Mouse (Mus musculus): ENCODE measurements around the gene Cpne6. TPM values are rescaled to one million over a fixed set of nuclear protein-coding genes. Genes with fewer than 3 reads are reported as not detected.

Gene Cpne6
- total RNA-seq, 2 experiments from 2014 or later = 209 to 225 TPM

DNA sequence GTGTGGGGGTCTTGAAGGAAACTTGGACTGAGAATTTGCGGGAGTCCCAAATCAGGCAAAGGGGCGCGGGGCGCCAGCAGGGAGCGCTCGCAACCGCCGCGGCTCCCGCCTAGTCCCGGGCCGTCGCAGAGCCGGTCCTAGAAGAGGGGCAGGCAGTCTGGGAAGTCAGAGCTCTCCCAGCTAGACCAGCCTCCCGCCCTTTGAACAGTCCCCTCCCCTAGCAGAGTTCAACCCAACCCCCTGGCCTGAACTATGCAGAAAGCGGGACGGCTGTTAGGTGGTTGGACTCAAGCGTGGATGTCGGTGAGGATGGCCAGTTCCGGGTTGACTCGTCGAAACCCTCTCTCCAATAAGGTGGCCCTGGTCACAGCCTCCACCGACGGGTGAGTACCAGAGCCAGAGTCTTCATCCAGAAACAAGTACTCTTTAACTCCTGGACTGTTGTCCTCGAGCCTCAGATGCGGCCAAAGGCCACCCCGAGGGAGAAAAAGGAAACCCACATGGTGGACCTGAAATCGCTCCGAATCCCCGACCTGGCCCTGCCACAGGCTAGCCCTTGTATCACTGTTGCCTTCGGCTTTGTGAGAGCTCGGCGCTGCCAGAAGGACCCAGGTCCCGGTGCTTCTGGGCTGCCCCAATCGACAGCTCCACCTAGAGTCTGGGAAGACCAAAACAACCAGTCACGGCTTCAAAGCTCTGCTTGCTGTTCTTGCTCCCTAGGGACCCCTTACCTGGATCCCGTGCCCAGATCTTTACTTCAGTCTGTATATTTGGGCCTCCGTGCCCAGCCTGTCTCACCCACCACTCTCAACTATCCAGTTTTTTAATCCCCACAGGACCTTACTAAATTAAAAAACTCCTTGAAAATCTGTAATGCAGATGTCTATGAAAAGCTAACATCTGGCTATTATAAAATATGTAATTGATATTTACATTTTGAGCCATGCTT is 31.3 kb upstream of the Cpne6 start, which contains the start of gene Dhrs4:
Dhrs4 (plus strand) TSS at position 108 of the 949 bp plus-strand sequence.
- intact Hi-C loops (cut with DNase I) = no loop called here
- DNase-seq (ENCODE audit: extremely low spot score in 1 of 2, low spot score in 2 of 2) = peak; percentile 74 to 75
- H3K4me3 ChIP-seq = peak within 1 kb of the TSS; percentile 80
- peak within 1 kb of the TSS; percentile 75 for H3K27ac ChIP-seq
- TF ChIP-seq CTCF (IDR thresholded peaks at IDR 0.05) = peak; percentile 82

- no peak for TF ChIP-seq CTCF (IDR thresholded peaks at IDR 0.05)
- intact Hi-C loops (cut with DNase I) = no loop called here
- no peak for DNase-seq (ENCODE audit: extremely low spot score in 1 of 2, low spot score in 2 of 2)
- Histone ChIP-seq H3K27ac (no peak overlapping the region), H3K4me3 (no peak overlapping the region)
Measured at GRCm38 (mm10) chr14:55479629-55480028, 30.6 kb upstream of the Cpne6 start.

DNA sequence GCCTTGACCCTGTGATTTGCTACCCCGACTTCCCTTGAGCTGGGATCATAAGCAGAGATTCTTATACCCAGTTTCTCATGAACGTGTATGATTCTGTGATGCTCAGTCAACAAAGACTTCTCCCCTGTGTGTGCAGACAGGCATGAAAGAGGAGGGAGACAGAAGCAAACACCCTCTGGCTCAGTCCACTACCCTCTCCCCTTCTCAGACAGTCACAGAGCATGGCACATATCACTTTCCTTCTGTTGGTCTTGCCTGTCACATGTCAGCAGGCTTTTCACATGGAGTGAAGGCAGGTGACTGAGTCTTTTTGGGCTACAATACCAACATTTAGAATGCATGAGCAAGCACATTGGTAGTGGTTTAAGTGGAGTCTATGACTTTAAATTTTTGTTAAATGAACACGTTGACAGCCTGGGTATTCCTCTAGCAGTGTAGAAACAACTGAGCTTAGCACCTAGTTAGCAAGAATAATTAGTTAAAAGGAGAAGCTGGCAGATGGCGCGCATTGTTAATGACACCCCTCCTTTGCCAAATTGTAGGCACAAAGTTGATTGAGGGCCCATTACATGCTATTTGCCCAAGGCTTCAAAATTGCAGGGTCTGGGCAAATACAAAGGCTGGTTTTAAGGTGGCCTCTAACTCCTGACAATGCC is 25.7 kb upstream of the Cpne6 start:
- intact Hi-C loops (cut with DNase I) = no loop called here
- Histone ChIP-seq H3K4me3 (no peak overlapping the region), H3K27ac (no peak overlapping the region)
- no peak for TF ChIP-seq CTCF (IDR thresholded peaks at IDR 0.05)
- DNase-seq (ENCODE audit: extremely low spot score in 1 of 2, low spot score in 2 of 2) = no peak

DNA sequence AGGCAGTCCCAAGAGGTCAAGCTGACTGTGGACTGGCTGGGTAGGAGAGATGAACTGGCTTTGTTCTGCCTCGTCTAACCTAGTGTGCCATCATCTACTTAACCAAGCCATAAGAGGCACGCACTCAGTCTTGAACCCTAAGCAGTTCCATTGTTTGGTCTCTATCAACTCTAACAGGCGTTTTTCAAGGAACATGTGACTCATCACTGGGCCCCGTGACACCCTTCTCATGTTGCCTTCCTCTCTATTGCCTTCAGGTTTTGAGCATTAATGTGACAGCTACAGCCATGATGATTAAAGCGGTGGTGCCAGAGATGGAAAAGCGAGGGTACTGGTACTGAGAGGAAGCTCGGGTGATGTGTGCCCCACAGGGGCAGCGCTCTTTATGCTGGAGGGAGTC is 23.4 kb upstream of the Cpne6 start:
- H3K4me3 ChIP-seq = no peak overlapping the region
- no peak for DNase-seq (ENCODE audit: extremely low spot score in 1 of 2, low spot score in 2 of 2)
- no peak overlapping the region for H3K27ac ChIP-seq
- TF ChIP-seq CTCF (IDR thresholded peaks at IDR 0.05) = no peak
- intact Hi-C loops (cut with DNase I) = no loop called here

DNA sequence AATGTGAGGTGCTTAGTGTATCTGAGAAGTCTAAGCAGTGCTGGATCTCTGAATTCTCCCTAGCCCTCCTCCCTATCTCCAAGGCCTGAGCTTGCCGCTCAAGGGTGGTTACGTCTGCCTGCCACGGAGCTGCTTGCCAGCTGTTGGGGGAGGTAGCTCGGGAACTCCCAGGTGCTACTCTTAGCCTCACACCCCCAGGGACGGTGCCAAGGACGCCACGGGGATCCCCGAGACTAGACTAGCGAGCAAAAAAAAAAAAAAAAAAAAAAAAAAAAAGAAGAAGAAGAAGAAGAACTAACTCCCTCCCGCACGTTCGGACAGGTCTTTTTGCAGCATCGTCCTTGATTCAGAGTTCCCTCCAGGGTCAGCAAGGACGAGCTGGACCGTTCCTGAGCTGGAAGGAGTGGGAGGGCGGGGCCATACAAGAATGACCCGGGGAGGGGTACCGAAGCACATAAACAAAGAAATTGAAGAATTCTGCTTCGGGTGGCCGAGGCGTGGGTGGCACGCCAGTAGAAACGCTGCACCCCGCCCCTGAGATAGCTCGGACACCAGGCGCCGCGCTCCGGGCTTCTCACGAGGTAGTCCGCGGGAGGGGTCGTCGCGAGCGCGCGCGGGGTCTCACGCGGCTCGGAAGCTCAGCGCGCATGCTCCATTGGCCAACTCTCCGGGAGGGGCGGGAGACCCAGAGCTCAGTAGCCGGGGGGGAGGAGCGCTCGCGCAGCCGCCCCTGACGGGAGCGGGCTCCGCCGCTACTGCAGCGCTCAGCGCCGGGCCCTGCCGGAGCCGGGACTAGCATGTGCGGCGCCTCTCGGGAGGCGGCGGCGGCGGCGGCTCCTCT is 19.7 kb upstream of the Cpne6 start, which contains the start of gene Carmil3:
Carmil3 (plus strand) TSS at position 291 of the 841 bp plus-strand sequence.
- DNase-seq (ENCODE audit: extremely low spot score in 1 of 2, low spot score in 2 of 2) = peak; percentile 83 to 88
- intact Hi-C loops (cut with DNase I) = no loop called here

GRCm38 (mm10) chr14:55491291-55491833 is 18.9 kb upstream of the Cpne6 start:
- peak; percentile 63 to 65 for DNase-seq (ENCODE audit: extremely low spot score in 1 of 2, low spot score in 2 of 2)
- peak overlapping the region; percentile 81 for H3K27ac ChIP-seq
- no peak for TF ChIP-seq CTCF (IDR thresholded peaks at IDR 0.05)
- peak overlapping the region; percentile 92 for H3K4me3 ChIP-seq
- intact Hi-C loops (cut with DNase I) = no loop called here

More for the DNA sequence above, 19.7 kb upstream of the Cpne6 start, which contains the start of gene Carmil3:
- TF ChIP-seq CTCF (IDR thresholded peaks at IDR 0.05) = no peak
- peak within 1 kb of the TSS; percentile 92 for H3K4me3 ChIP-seq
- peak within 1 kb of the TSS; percentile 81 for H3K27ac ChIP-seq

GRCm38 (mm10) chr14:55492103-55492502 is 18.1 kb upstream of the Cpne6 start:
- intact Hi-C loops (cut with DNase I) = no loop called here
- no peak overlapping the region for H3K4me3 ChIP-seq
- no peak for DNase-seq (ENCODE audit: extremely low spot score in 1 of 2, low spot score in 2 of 2)
- H3K27ac ChIP-seq = no peak overlapping the region
- TF ChIP-seq CTCF (IDR thresholded peaks at IDR 0.05) = no peak

DNA sequence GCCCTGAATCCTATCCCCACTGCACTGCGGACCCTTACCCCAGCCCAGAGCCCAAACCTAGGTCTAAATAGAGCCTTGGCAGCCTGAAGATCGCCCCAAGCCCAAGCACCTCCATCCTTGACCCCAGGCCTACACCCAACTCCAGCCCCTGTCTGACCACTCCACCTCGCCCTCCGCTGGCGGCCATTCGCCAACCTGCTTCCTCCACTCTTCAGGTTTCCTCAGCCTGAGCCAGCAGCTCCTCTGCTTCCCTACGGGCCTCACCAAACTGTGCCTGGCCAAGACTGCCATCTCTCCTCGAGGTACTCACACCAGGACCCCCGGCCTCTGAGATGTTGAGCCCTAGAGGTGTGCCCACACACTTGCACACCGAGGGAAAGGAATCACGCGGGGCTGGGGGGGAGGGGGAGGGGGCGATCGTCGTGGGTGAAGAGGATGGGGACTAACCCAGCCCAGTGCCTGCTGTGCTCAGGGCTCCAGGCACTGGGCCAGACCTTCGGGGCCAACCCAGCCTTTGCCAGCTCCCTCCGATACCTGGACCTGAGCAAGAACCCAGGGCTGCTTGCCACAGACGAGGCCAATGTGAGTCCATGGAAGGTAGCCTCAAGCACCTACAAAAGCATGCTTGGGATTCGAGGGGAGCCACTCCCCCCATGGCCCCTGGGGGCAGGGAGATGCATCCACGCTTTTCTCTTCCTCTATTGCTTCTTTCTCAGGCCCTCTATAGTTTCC is 14.6 kb upstream of the Cpne6 start:
- H3K4me3 ChIP-seq = no peak overlapping the region
- TF ChIP-seq CTCF (IDR thresholded peaks at IDR 0.05) = no peak
- DNase-seq (ENCODE audit: extremely low spot score in 1 of 2, low spot score in 2 of 2) = no peak
- no peak overlapping the region for H3K27ac ChIP-seq
- intact Hi-C loops (cut with DNase I) = loop anchor here (2.0 kb wide), 1 partner anchor 33 kb away; no protein-coding TSS in a partner anchor

- DNase-seq (ENCODE audit: extremely low spot score in 1 of 2, low spot score in 2 of 2) = no peak
- intact Hi-C loops (cut with DNase I) = loop anchor here (1.0 to 2.0 kb wide), 3 partner anchors 32 to 60 kb away; no protein-coding TSS in a partner anchor
- Histone ChIP-seq H3K27ac (no peak overlapping the region), H3K4me3 (no peak overlapping the region)
- no peak for TF ChIP-seq CTCF (IDR thresholded peaks at IDR 0.05)
Measured at GRCm38 (mm10) chr14:55496761-55497448, 13.3 kb upstream of the Cpne6 start.

GRCm38 (mm10) chr14:55497449-55497821 is 12.8 kb upstream of the Cpne6 start:
- peak; percentile 81 to 91 for DNase-seq (ENCODE audit: extremely low spot score in 1 of 2, low spot score in 2 of 2)
- H3K27ac ChIP-seq = peak overlapping the region; percentile 24; the same call in 1 of the 2 replicates
- intact Hi-C loops (cut with DNase I) = loop anchor here (1.0 to 2.0 kb wide), 3 partner anchors 31 to 60 kb away; no protein-coding TSS in a partner anchor
- TF ChIP-seq CTCF (IDR thresholded peaks at IDR 0.05) = peak; percentile 95
- H3K4me3 ChIP-seq = no peak overlapping the region

All from left cerebral cortex, adult 2 months (tissue).